13 mouse cellular contexts compared by ENCODE assay signal in the genomic region with DNA sequence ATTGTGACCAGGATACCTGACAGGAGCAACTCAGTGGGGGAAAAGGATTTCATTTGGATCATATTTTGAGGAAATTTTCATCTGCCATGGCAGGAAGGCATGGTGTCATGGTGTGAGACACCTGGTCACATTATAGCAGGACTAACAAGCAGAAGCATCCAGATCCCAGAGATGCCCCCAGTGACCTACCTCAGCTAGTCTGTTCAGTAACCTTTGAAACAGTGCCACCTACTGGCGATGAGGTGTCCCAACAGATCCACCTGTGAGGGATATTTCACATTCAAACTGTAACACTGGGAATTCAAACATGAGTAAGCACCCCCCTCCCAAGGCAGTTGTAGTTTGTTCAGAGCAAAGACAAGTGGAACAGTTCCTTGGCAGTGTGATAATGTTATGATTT.
DNase-seq lines count a peak whose midpoint lies in the region; ATAC-seq and TF ChIP-seq lines count a peak whose summit lies in the region.
"Had no signal": no experiment of that assay in that cellular context is flagged by ENCODE, and none has a peak within 500 bp of the region (broad histone marks: within the 10 kb centered on the region; RNA-seq: fewer than 3 reads in every experiment).

No protein-coding gene starts in this region.

- no peaks in the 10 kb centered on the region for H3K79me2 ChIP-seq in heart, adult 2 months (replicated peaks; ENCODE audit: control insufficient read depth, insufficient read depth, low read length)

- in situ Hi-C loops in Patski (cut with MboI; ENCODE audit: low pct_unique_long_range_greater_than_20kb) = no loop called here

- DNase-seq in heart, adult 2 months = no peak
- DNase-seq in heart, postnatal 36 days = no peak
- no peak for DNase-seq in lung, embryonic 14.5 days
- DNase-seq in lung, postnatal 14 days = no peak
- DNase-seq in Patski (ENCODE audit: low read depth, low spot score) = no peak
- DNase-seq in layer of hippocampus, postnatal 10 days (ENCODE audit: low spot score in 2 of 2) = no peak
- DNase-seq: heart, postnatal 4 days; right cerebral cortex, postnatal 14 days; thymus, postnatal 36 days had no signal

- no peak overlapping the region for H3K27ac ChIP-seq in heart, adult 2 months
- no peak overlapping the region for H3K27ac ChIP-seq in lung, embryonic 14.5 days (ENCODE audit: low read depth)
- H3K27ac ChIP-seq: heart, embryonic 10.5 days; intestine, embryonic 15.5 days had no signal

- no peak for TF ChIP-seq EP300 in heart, adult 2 months (IDR thresholded peaks at IDR 0.05; ENCODE audit: insufficient read depth, low read depth, low read length)

- no peaks in the 10 kb centered on the region for H3K4me1 ChIP-seq in heart, adult 2 months (ENCODE audit: control insufficient read depth, insufficient read depth, low read length)
- no peaks in the 10 kb centered on the region for H3K4me1 ChIP-seq in lung, embryonic 14.5 days (ENCODE audit: insufficient read depth)
- H3K4me1 ChIP-seq: heart, embryonic 10.5 days; intestine, embryonic 15.5 days had no signal

- CTCF ChIA-PET in Patski (lab: Charles Lee) = interaction anchor here (0.8 to 2.6 kb wide), 6 partner anchors 10 to 583 kb away, joined by 3 to 10 read pairs (median 4); no protein-coding TSS in a partner anchor

- H3K27me3 ChIP-seq in heart, adult 2 months (ENCODE audit: control insufficient read depth, insufficient read depth, low read length) = no peaks in the 10 kb centered on the region
- H3K27me3 ChIP-seq in lung, embryonic 14.5 days (ENCODE audit: insufficient read depth, low read length) = no peaks in the 10 kb centered on the region
- H3K27me3 ChIP-seq in Patski = no peaks in the 10 kb centered on the region
- H3K27me3 ChIP-seq: intestine, embryonic 15.5 days had no signal

- no peak overlapping the region for H3K4me2 ChIP-seq in lung, embryonic 14.5 days
- H3K4me2 ChIP-seq: intestine, embryonic 15.5 days had no signal

- TF ChIP-seq POLR2A in heart, adult 2 months (IDR thresholded peaks at IDR 0.05; ENCODE audit: insufficient read depth, low read depth, low read length) = no peak

- no peaks in the 10 kb centered on the region; the same call in 1 of the 2 replicates for H3K36me3 ChIP-seq in heart, adult 2 months (ENCODE audit: control insufficient read depth, insufficient read depth, low read length)
- H3K36me3 ChIP-seq in lung, embryonic 14.5 days (ENCODE audit: insufficient read depth) = no peaks in the 10 kb centered on the region; the same call in 1 of the 2 replicates
- H3K36me3 ChIP-seq: intestine, embryonic 15.5 days had no signal

- H3K9me3 ChIP-seq in lung, embryonic 14.5 days (ENCODE audit: low read depth, low read length) = no peaks in the 10 kb centered on the region
- H3K9me3 ChIP-seq: intestine, embryonic 15.5 days had no signal

- no peak overlapping the region for H3K9ac ChIP-seq in heart, adult 2 months (ENCODE audit: low read depth, low read length)
- H3K9ac ChIP-seq in lung, embryonic 14.5 days = no peak overlapping the region
- H3K9ac ChIP-seq: intestine, embryonic 15.5 days had no signal

- WGBS in heart, adult 2 months = 76% methylated on average over 1 of the region's 1 CpGs
- 79% methylated on average over 1 of the region's 1 CpGs for WGBS in lung, embryonic 14.5 days

- POLR2A ChIA-PET in Patski (lab: Charles Lee) = interaction anchor here (0.5 kb wide), 1 partner anchor 9 kb away, joined by 3 read pairs; no protein-coding TSS in a partner anchor

- TF ChIP-seq CTCF in heart, adult 2 months (IDR thresholded peaks at IDR 0.05) = peak; percentile 64
- peak; percentile 27; the same call in 1 of the 2 replicates for TF ChIP-seq CTCF in lung, embryonic 14.5 days (IDR thresholded peaks at IDR 0.05; ENCODE audit: low read depth)
- TF ChIP-seq CTCF in Patski (IDR thresholded peaks at IDR 0.05) = peak; percentile 61

- no peak overlapping the region for H3K4me3 ChIP-seq in heart, adult 2 months
- no peak overlapping the region for H3K4me3 ChIP-seq in lung, embryonic 14.5 days (ENCODE audit: low read depth, low read length)
- H3K4me3 ChIP-seq: erythroblast, embryonic 14.5 days; heart, embryonic 10.5 days; intestine, embryonic 15.5 days had no signal

- intact Hi-C loops in heart, adult 2 months (cut with DNase I) = no loop called here
- intact Hi-C loops in heart, postnatal 36 days (cut with DNase I) = no loop called here

- ATAC-seq in lung, embryonic 14.5 days (ENCODE audit: insufficient read depth) = no peak
- ATAC-seq in Patski = no peak
- ATAC-seq in megakaryocyte progenitor cell, adult 5-6 weeks (replicated peaks; ENCODE audit: poor library complexity) = peak; percentile 44; the same call in 1 of the 2 replicates
- ATAC-seq: intestine, embryonic 15.5 days had no signal
